Mouse (Mus musculus) olfactory bulb, adult 2 months (tissue): Measurements from ENCODE around the gene Kitl.

Experiments used
- CTCF ChIP-seq: fragments of 200-500 bp; IDR thresholded peaks from 2 replicates; pipeline ENCODE4 v1.5.1; 2012; ENCODE audit warnings: low read depth, mild to moderate bottlenecking, low read length, moderate library complexity; ENCODE audit not compliant: insufficient read depth
- POLR2A ChIP-seq: fragments of 200-500 bp; IDR thresholded peaks from 2 replicates; pipeline ENCODE4 v1.6.1; 2012; ENCODE audit warnings: mild to moderate bottlenecking, low read depth, low read length, moderate library complexity; ENCODE audit not compliant: insufficient read depth

DNA sequence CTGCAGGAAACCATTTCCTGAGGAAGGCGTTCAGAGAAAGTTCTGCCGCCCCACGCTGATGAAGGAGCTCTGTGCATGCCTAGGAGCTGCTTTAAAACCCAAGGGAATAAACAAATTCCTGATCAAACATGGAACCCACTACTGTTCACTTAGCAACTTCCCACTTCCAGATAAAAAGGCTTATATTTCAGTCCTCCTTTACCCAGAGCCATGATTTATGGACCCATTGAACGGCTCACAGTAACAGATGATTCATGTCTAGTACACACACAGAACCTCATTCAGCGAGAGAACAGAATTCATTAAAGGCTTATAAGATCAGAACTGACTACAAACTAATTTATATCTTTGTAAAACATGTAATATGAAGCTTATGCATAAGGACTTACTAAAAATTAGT lies 109.0 kb downstream of the Kitl start:
- TF ChIP-seq POLR2A = no peak
- TF ChIP-seq CTCF = no peak
